Mouse (Mus musculus) mature B cell (primary cell): ENCODE measurements around the gene Ctf1.
"Not testable (repeated sequence)": the region's sequence is repeated elsewhere in the genome, so short reads cannot be mapped to it uniquely, and the experiment has no call there.

ENCODE experiments used
- in situ Hi-C: fragments of 300-500 bp; cut with MboI; formaldehyde crosslinking; loops from 2 replicates; pipeline ENCODE4 v1.14.3; 2019

Ctf1 gene

DNA sequence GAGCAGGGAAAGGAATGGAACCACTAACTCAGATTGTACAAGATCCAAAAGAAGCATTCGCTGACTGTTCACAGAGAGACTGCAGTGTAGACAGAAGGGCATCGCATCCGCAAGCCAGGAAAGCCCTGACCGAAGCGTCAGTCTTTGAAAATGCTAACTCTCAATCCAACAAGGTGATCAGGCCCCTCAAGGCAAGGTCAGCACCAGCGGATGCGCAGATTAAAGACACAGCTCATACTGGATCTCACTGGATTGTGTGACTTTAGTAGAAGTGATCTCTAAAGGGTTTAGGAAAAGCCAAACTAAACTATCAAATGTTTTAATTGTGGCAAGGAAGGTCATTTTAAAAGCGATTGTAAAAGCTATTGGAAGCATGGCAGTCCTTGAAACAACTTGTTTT, 19.2 kb upstream of the Ctf1 start:
- in situ Hi-C loops = no loop called here

GRCm38 (mm10) chr7:127693730-127694129, 18.8 kb upstream of the Ctf1 start:
- in situ Hi-C loops = not testable (repeated sequence)

DNA sequence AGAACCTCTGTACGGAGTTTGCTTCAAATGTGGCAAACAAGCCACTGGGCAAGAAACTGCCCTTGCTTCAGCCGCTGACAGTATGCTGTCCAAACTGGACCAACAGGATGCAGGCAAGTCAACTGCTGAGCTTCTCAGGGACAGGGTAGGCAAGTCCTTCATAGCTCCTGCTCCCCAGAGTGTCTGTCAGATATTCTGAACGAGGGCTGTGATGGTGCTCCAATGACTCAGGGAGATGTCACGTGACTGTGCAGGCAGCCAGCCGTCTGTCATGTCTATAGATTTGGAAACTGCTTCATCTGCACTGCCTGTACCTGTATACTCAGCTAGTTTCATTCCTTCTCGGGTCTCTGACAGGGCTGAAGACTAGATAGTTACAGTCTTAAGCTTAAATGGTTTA, 13.6 kb upstream of the Ctf1 start:
- in situ Hi-C loops = no loop called here

DNA sequence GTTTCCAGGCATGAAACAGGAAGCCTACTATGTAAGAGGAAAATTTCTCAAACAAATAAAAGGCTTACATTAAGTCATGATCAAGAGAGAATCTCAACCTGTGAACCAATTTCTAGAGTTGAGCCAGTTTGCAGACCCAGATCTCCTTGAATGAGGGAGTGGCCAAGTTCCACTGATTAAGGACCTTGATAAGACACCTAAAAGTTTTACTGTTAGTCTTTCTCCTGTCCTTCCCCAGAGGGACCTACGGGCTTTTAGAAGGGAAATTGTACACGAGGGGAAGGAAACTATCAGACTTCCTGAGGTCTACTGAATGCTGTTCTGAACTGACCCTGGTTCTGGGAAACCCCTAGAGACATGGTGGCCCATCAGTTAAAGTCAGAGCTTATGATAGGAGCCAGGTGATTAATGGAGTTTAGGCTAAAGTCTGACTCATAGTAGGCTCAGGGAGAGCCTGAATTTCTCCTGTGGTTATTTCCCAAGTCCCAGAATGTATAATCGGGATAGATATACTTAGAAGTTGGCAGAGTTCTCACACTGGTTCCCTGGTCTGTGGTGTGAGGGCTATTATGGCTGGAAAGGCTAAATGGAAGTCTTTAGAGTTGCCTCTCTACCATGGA, 11.7 kb upstream of the Ctf1 start:
- in situ Hi-C loops = no loop called here

GRCm38 (mm10) chr7:127703561-127704178, 8.9 kb upstream of the Ctf1 start:
- in situ Hi-C loops = no loop called here

GRCm38 (mm10) chr7:127704598-127704997, 7.9 kb upstream of the Ctf1 start:
- in situ Hi-C loops = no loop called here

- in situ Hi-C loops = no loop called here
Measured at GRCm38 (mm10) chr7:127705706-127706105, 6.8 kb upstream of the Ctf1 start.

DNA sequence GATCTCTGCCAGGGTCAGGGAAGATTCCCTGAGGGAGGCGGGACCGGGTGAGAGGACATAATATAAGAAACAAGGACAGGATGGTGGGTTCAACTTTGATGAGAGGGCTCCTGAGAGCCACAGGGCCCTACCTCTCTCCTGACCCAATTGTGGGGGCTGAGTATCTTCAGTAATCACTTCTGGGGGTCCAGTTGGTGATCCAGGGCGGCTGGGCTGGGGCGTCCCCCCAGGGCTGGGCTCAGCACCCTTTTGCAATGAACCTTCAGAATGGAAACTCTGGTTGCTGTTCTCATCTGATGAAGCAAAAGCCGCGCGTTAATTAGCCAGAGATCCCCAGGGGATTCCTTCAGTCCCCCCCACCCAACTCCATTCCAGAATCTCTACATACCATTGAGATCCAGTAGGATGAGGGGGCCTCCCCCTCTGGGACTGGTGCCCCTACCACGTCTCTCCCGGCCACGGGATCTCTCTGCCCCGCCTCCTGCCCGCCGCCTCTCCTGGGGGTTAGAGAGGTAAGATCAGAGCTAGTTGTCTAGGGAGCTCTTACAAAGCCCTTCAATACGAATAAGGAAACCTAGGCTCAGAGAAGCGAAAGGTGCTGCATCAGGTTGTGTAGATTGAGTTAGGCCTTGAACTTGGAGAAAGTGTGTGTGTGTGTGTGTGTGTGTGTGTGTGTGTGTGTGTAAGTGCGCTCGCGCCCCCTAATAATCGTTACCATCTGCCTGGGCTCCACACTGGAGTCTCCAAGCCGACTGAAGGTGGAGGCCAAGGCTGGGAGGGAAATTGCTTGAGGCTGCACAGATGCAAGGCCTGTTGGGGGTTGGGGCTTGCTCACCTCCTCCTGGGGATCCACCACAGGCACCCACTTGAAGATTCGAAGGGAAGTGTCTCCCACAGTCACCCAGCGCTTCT, 5.2 kb upstream of the Ctf1 start:
- in situ Hi-C loops = no loop called here

DNA sequence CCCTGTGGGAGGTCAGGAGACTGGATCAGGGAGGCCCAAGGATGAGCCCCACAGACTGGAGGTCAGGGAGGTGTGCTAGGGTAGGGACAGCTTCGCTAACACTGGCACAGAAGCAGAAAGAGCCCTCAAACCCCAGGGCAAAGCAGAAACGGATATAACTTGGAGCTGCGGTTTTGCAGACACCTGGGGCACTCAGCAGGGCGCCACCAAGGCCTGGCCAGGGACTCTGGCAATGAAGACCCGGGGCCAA, 4.7 kb upstream of the Ctf1 start:
- in situ Hi-C loops = no loop called here

GRCm38 (mm10) chr7:127708207-127709078, 4.1 kb upstream of the Ctf1 start, which contains the start of gene Bcl7c:
Gene Bcl7c (minus strand): TSS chr7:127708933.
- in situ Hi-C loops = no loop called here

DNA sequence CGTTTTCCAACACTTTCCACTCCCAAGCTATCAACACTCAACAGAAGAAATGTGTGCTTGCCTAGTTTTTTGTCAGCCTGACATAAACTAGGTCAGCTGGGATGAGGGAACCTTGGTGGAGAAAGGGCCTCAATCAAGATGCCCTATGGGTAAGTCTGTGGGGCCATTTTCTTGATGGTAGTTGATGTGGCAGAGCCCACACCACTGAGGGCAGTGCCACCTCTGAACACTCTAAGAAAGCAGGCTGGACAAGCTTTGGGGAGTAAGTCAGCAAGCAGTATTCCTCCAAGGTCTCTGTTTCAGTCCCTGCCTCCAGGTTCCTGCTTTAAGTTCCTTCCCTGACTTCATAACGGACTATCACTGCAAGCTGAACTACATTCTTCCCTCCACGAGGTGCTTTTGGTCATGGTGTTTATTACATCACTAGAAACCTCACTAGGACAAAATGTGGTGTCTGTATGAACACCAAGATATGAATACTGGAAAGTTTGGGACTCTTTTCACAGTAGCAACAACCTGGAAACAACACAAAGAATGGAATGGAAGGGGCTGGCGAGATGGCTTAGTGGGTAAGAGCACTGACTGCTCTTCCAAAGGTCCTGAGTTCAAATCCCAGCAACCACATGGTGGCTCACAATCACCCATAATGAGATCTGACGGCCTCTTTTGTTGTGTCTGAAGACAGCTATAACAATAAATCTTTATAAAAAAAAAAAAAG, 3.1 kb upstream of the Ctf1 start:
- in situ Hi-C loops = no loop called here

DNA sequence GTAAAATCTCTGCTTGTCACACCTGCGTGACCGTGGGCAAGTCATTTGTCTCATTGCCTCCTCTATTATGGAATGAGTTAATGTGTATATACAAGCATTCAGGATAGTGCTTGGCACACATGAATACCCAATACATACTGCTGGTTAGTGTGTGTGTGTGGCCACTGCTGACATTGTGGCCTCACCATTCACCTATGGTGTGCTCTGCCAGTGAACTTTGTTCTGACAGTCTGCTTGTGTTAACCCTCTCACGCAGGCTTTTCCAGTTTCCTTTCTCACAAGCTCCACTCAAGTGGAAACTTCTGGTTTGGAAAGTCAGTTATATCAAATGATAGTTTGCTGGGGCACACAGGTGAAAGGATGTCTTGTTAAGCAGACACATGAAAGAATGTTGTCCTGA, 1.5 kb upstream of the Ctf1 start:
- in situ Hi-C loops = no loop called here

- in situ Hi-C loops = no loop called here
Measured at GRCm38 (mm10) chr7:127711456-127711855, 1.1 kb upstream of the Ctf1 start.

GRCm38 (mm10) chr7:127714816-127715215, 2.3 kb downstream of the Ctf1 start:
- in situ Hi-C loops = no loop called here

GRCm38 (mm10) chr7:127716992-127717391, 4.5 kb downstream of the Ctf1 start:
- in situ Hi-C loops = no loop called here

GRCm38 (mm10) chr7:127718339-127718738, 5.8 kb downstream of the Ctf1 start:
- in situ Hi-C loops = no loop called here

DNA sequence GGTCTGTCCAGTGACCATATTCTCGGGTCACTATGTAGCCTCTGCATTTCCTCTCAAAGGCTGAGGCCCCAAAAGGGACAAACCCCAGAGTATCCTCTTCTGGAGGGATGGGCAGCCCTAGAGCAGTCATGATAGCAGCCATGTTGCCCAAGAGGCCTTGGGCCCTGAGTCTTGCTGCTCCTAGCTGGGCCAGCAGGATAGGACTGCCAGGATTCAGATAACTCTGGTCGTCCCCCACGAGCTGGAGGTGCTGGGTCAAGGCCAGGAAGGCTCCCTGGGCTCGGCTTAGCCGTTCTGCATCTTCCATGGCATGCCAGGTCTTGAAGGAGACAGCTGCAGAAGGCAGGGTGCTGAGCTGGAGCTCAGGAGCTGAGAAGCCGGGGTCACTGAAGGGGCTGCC, 6.7 kb downstream of the Ctf1 start:
- in situ Hi-C loops = no loop called here

- in situ Hi-C loops = no loop called here
Measured at GRCm38 (mm10) chr7:127725490-127725889, 13.0 kb downstream of the Ctf1 start.

DNA sequence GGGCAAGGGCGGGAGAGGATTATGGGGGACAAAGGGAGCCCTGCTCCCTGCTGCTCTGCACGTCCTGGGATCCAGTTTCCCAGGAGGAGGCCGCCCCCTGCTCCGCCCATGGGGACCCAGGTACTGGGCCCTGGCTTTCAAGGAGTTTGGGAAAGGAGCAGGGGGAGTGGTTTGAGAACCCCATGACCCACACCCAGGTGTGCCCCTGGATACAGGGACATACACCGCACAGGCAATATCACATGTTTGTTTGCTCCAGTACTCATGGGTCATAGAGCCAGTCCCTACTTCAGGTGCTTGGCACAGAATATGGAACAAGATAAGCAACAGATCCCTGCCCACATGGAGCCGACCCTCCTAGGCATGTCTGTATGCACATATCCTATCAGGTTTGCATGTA, 13.4 kb downstream of the Ctf1 start:
- in situ Hi-C loops = no loop called here

DNA sequence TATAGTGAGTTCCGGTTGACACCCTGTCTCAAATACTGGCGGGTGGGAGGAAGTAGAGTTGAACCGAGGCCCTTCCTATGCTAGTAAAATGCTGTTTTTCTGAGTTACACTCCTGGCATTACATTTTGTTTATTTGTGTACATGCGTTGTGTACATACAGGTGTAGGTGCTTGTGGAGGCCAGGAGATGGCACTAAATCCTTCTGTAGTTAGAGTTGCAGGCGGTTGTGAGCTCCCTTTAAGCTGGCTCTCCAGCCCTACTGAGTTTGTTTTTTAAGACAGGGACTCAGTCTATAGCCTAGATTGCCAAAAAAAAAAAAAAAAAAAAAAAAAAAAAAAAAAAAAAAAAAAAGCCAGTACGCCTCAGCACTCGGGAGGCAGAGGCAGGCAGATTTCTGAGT, 15.4 kb downstream of the Ctf1 start:
- in situ Hi-C loops = no loop called here

DNA sequence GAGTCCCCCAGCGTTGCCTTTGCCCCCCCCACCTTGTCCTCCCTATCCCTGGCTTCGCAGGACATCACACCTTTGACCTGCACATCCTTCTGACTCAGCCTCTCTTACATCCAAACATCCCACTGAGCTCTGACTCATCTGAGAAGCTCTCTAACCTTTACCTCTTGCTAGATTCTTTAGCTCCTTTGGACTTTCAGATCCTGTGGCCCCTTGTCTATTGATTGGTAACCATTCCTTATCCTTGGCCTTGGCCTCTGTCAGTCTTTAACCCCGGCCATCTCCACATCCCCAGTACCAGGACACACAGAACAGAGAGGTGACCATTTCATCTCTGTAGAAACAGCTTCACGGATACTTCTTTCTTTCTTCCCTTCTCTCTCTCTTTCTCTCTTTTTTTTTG, 17.6 kb downstream of the Ctf1 start:
- in situ Hi-C loops = no loop called here

GRCm38 (mm10) chr7:127732066-127732465, 19.5 kb downstream of the Ctf1 start, which contains the start of gene Ctf2:
Gene Ctf2 (minus strand): TSS chr7:127732166.
- in situ Hi-C loops = not testable (repeated sequence)
